Mouse (Mus musculus) hindbrain, embryonic 10.5 days (tissue): ENCODE results near the gene Mtg1. TPM values are rescaled to one million over a fixed set of nuclear protein-coding genes. Genes with fewer than 3 reads are reported as not detected.

Experiments
- DNase-seq: peaks from one replicate; pipeline ENCODE4 v3.0.0-alpha.2; 2017; ENCODE audit warnings: low spot score
- H3K27ac ChIP-seq: fragments of 300-500 bp; sonication (generic); 2 replicates; pipeline ENCODE4 v1.5.1; 2016; ENCODE audit warnings: mild to moderate bottlenecking, moderate library complexity
- H3K27me3 ChIP-seq: fragments of 300-500 bp; sonication (generic); 2 replicates; pipeline ENCODE4 v1.6.1; 2016; ENCODE audit warnings: mild to moderate bottlenecking; ENCODE audit not compliant: poor library complexity, insufficient read depth, severe bottlenecking
- H3K36me3 ChIP-seq: fragments of 300-500 bp; sonication (generic); 2 replicates; pipeline ENCODE4 v1.6.1; 2016; ENCODE audit warnings: mild to moderate bottlenecking, moderate library complexity
- H3K4me1 ChIP-seq: fragments of 300-500 bp; sonication (generic); replicated peaks from 2 replicates; pipeline ENCODE4 v1.6.1; 2016; ENCODE audit warnings: mild to moderate bottlenecking
- H3K4me3 ChIP-seq: fragments of 300-500 bp; sonication (generic); 2 replicates; pipeline ENCODE4 v1.5.1; 2016; ENCODE audit warnings: mild to moderate bottlenecking, moderate library complexity
- H3K9me3 ChIP-seq: fragments of 300-500 bp; sonication (generic); 2 replicates; pipeline ENCODE4 v1.6.1; 2016; ENCODE audit warnings: mild to moderate bottlenecking, moderate library complexity
- WGBS: fragments of 180-500 bp; shearing (Covaris S2); methylation state at CpG from one replicate; pipeline ENCODE4 v1.1.7; 2016; 5-methylcytosine and 5-hydroxymethylcytosine counted together
- polyA plus RNA-seq: library from polyadenylated mRNA; unstranded; fragments of >200 nt; fragmentation: Nextera tagmentation; extraction: Ambion mirVana; gene quantifications from 2 replicates; pipeline ENCODE4 v1.2.1, GENCODE M21; 2016

Mtg1 gene
- polyA plus RNA-seq, 1 experiment from 2014 or later, result 30.1 TPM

DNA sequence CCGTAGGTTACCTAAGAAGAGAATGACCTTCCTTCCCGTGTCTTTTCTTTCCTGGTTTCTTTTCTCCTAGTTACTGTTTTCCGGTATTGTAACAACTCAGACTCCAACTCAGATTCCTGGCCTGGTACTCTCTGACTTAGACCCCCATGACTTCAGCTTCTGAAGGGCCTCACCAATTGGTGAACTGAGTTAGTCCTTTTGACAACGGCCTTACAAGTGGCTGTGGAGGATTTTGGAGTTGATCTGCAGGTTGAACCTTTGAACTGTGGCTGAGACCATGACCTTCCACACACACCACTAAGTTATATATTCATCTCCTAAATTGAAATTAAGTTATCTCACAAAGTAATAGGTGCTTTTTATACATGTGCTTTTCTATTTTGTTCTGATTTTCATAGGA lies 46.8 kb downstream of the Mtg1 start:
- H3K36me3 ChIP-seq, result no peaks in the 10 kb centered on the region
- H3K4me3 ChIP-seq, result no peak overlapping the region
- H3K27ac ChIP-seq, result no peak overlapping the region
- DNase-seq, result no peak
- H3K4me1 ChIP-seq, result no peaks in the 10 kb centered on the region
- H3K27me3 ChIP-seq, result no peaks in the 10 kb centered on the region
- no peaks in the 10 kb centered on the region for H3K9me3 ChIP-seq
- WGBS, result 91% methylated on average over 4 of the region's 4 CpGs

DNA sequence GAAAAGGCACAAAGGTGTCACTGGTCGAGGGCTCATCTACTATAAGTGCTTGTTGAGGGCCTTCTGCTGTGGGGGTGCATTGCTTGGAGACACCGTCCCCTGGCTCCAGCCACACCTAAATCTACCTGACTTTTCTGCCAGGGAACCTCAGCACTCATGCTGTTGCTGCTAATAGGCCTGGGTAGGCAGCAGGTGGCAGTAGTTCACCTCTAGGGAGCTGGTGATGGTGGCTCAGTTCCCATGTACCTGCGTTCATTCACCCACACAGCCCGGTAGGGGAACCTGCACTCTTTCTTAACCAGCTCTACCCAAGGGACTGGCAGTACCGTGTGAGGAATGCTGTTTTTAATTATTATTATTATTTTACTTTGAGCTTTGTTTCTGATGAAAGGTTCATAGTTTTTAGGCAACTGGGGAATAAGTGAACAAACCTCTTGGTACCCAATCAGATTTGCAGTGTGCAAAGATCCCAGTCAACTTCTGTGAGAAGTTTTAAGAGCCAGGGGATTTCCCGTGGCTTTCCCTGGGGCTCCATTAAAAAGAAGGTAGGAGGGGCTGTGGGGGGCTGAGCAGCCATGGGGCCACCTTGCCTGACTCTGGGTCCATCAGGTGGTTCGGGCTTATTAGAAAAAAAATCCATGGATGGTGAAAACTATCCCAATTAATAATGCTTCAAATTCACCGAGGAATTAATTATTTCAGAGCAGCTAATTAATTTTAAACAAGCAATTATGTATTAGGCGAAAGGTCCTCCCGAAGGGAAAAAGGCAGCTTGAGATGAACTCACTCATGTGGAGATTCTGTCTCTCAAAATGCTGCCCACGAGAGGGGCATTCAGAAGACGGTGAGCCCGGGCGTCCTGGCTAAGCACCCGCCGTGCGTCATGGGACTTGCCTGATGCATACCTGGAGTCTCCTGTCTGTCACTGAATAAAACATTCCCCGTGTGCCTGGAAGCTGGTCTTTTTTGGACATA lies 49.6 kb downstream of the Mtg1 start:
- Histone ChIP-seq H3K36me3 (no peaks in the 10 kb centered on the region), H3K9me3 (no peaks in the 10 kb centered on the region), H3K27ac (no peak overlapping the region), H3K4me1 (no peaks in the 10 kb centered on the region), H3K27me3 (no peaks in the 10 kb centered on the region), H3K4me3 (no peak overlapping the region)
- 67% methylated on average over 18 of the region's 18 CpGs for WGBS
- no peak for DNase-seq

DNA sequence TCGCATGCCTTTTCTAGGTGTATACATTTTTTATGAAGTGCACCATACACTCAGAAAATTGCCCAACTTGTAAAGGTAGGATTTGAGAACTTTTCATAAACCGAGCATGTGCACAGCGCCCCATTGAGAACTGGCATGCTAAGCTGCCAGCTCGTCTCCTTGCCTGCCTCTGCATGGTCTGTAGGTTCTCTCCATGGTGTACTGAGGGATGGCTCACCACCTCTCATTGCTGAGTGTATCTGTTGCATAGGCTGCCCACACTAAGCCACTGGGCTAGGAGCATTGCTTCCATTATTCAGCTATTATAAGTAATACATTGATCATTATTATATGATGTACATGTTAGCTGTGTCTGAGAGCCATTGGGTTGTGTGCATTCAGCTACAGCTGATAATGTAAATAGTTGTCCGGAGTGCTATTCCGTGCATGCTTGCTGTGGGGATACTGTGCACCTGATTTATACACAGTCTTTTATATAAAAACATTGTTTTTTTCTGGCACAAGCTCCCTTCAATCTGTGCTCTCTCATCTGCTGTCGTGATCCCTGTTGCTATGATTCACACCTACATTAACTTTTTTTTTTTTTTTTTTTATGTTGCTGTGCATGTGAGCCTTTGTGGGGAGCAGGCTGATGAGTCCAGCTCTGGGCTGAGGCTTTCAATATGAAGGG lies 50.5 kb downstream of the Mtg1 start:
- WGBS, result 86% methylated on average over 7 of the region's 7 CpGs
- Histone ChIP-seq H3K4me1 (no peaks in the 10 kb centered on the region), H3K27ac (no peak overlapping the region), H3K9me3 (no peaks in the 10 kb centered on the region), H3K36me3 (no peaks in the 10 kb centered on the region), H3K27me3 (no peaks in the 10 kb centered on the region), H3K4me3 (no peak overlapping the region)
- DNase-seq, result no peak

DNA sequence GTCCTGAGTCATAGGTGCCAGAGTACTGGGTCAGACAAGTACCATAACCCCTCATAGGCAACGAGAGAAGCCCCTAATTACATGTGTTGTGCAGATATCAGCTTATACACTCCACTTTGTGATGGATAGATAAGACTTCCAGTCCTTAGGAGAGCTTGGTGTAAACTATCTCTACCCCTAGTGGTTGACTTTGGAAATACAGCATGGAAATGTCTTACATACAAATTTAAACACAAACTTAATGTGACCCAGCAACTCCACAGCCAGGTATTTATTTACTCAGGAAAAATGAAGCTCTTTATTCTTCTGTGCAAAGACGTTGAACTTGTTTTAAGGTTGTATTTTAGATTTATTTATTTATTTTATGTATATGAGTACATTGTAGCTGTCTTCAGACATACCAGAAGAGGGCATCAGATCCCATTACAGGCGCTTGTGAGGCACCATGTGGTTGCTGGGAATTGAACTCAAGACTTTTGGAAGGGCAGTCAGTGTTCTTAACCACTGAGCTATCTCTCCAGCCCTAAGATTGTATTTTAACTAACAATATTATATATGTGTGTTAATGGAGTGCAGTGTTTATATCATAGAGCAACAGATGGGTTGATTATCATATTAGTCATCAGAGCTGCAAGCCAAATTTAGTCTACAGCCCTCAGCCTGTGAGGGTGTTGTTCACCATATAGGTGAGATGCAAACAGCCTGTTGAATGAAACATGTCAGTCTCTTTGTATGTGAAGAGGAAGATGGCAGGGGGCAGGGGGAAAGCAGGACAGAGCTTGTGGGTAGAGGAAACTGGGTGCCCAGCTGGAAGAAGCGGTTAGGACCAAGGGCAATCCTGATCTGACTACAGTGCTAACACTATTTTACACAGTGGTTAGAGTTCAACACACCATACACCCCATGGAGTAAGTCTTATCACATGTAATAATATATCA lies 51.3 kb downstream of the Mtg1 start:
- DNase-seq, result no peak

DNA sequence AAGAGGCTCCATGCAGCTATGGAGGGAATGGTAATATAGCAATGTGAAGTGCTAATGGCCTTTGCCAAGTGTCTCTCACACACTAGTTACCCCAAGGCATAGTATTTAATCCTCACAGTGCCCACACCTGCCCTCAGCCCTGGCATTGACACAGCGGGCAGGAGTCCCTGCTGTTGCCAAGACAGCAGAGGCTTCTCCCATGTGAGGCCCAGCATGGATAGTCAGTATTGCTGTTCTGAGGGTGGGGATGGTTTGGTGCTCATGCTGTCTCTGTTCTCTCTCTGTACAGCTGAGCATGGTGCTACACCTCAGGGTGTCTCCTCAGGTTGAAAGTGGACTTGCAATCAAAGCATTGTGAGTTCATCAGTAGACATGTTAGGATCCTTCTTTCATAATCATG lies 53.1 kb downstream of the Mtg1 start:
- DNase-seq, result no peak
- H3K4me3 ChIP-seq, result no peak overlapping the region
- no peak overlapping the region for H3K27ac ChIP-seq
- no peaks in the 10 kb centered on the region for H3K4me1 ChIP-seq
- H3K27me3 ChIP-seq, result no peaks in the 10 kb centered on the region
- no peaks in the 10 kb centered on the region for H3K36me3 ChIP-seq
- no peaks in the 10 kb centered on the region for H3K9me3 ChIP-seq
- 94% methylated on average over 1 of the region's 1 CpGs for WGBS

More for the DNA sequence above, 51.3 kb downstream of the Mtg1 start:
- Histone ChIP-seq H3K27me3 (no peaks in the 10 kb centered on the region), H3K36me3 (no peaks in the 10 kb centered on the region), H3K27ac (no peak overlapping the region), H3K4me1 (no peaks in the 10 kb centered on the region), H3K4me3 (no peak overlapping the region), H3K9me3 (no peaks in the 10 kb centered on the region)
- 67% methylated on average over 4 of the region's 4 CpGs for WGBS

DNA sequence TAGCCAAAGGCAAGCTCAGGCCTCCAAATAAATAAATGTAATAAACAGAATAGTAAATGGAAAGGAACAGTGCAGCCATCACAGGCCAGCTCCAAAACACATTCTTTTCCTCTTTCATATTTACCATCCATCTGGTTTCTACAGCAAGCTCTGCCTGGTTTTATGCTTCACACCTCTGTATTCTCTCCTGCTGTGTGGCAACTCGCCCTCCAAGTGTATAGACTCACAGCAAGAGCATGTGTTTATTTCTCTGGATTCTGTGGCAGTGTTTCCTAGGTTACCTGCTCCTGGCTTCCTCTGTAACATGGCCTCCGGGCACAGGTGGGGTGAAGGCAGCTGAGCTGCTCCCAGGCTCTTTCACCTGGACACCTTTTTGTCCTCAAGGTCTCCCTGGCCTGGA lies 55.1 kb downstream of the Mtg1 start:
- Histone ChIP-seq H3K27ac (no peak overlapping the region), H3K9me3 (no peaks in the 10 kb centered on the region), H3K36me3 (no peaks in the 10 kb centered on the region), H3K4me1 (no peaks in the 10 kb centered on the region), H3K4me3 (no peak overlapping the region), H3K27me3 (no peaks in the 10 kb centered on the region)
- WGBS, result 64% methylated on average over 2 of the region's 2 CpGs
- DNase-seq, result no peak

DNA sequence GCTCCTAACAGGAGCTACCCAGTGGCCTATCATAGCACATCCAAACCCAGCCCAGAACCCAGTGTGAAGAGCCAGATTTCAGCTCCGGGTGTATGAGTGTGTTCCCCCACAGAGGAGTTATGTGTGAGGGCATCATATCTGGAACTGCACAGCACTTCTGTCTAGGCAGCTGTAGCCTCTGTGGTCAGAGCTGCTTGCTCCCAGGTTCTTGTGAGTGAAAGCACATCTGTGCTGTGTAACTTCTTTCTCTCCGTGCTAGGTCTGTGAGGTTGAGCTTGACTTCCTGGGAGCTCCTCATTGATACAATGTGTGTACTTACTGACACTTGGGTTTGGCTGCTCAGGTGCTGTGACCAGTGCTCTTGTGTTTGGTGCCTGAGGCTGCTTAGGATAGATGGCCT lies 55.5 kb downstream of the Mtg1 start:
- no peak overlapping the region for H3K4me3 ChIP-seq
- no peaks in the 10 kb centered on the region for H3K27me3 ChIP-seq
- WGBS, result 84% methylated on average over 2 of the region's 2 CpGs
- no peaks in the 10 kb centered on the region for H3K36me3 ChIP-seq
- DNase-seq, result no peak
- H3K27ac ChIP-seq, result no peak overlapping the region
- no peaks in the 10 kb centered on the region for H3K9me3 ChIP-seq
- H3K4me1 ChIP-seq, result no peaks in the 10 kb centered on the region

DNA sequence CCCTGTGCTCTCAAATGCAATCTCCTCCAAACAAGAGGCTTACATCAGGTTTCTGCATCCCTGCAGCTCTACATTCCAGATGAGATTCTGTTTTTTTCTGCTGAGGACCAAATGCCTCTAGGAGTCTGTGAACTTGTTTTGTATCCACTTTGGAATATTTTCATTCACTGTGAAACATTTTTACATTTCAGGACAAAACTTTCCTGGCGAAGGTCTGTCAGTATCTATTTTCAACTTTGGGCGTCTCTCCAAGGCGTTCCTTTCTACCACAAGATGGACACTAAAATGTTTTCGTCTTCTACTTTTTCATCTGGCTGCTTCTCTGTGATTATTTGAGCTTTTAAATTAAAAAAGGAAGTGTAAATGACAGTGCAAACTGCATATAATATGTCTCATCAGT lies 56.7 kb downstream of the Mtg1 start:
- H3K27ac ChIP-seq, result no peak overlapping the region
- H3K27me3 ChIP-seq, result no peaks in the 10 kb centered on the region
- 91% methylated on average over 4 of the region's 4 CpGs for WGBS
- no peaks in the 10 kb centered on the region for H3K9me3 ChIP-seq
- H3K4me1 ChIP-seq, result no peaks in the 10 kb centered on the region
- no peaks in the 10 kb centered on the region for H3K36me3 ChIP-seq
- no peak for DNase-seq
- H3K4me3 ChIP-seq, result no peak overlapping the region

DNA sequence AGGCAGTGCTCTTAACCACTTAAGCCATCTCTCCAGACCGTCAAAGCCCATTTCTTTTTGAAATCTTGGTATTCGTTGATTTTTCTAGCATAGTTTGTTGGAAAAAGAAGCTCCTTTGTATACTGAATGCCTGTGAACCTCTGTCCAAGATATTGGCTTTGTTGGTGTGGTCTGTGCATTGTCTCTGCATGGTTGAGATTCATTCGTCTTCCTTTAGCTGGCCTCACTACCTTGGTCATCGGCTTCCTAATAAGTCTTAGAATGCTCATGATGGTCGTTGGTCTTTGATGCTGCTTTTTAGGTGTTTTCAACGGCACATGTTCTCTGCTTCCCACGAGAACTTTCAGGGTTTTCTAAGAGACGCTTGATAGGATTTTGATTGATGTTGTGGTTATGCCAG lies 58.6 kb downstream of the Mtg1 start:
- Histone ChIP-seq H3K27ac (no peak overlapping the region), H3K4me3 (no peak overlapping the region), H3K27me3 (no peaks in the 10 kb centered on the region), H3K36me3 (no peaks in the 10 kb centered on the region), H3K9me3 (no peaks in the 10 kb centered on the region), H3K4me1 (no peaks in the 10 kb centered on the region)
- WGBS, result 85% methylated on average over 8 of the region's 8 CpGs
- no peak for DNase-seq

Other genes starting within 250 kb of the Mtg1 start
- gene Kndc1, start 242.9 kb upstream of the Mtg1 start, polyA plus RNA-seq, result 0.58 and 1.0 TPM in 2 replicates
- not detected in 2 replicates for gene Utf1, start 193.8 kb upstream of the Mtg1 start, polyA plus RNA-seq
- 1.0 and 1.1 TPM in 2 replicates for gene 6430531B16Rik, start 158.8 kb upstream of the Mtg1 start, polyA plus RNA-seq
- gene Adam8, start 145.0 kb upstream of the Mtg1 start, polyA plus RNA-seq, result 2.4 and 4.1 TPM in 2 replicates
- gene Zfp511, start 101.2 kb upstream of the Mtg1 start, polyA plus RNA-seq, result 48.3 and 53.1 TPM in 2 replicates
- gene Tubgcp2, start 100.9 kb upstream of the Mtg1 start, polyA plus RNA-seq, result 82.2 and 82.5 TPM in 2 replicates
- gene Msx3, start 88.5 kb upstream of the Mtg1 start, polyA plus RNA-seq, result 95.9 and 105 TPM in 2 replicates
- 2.7 and 7.2 TPM in 2 replicates for gene Caly, start 55.0 kb upstream of the Mtg1 start, polyA plus RNA-seq
- not detected in 2 replicates for gene Prap1, start 44.2 kb upstream of the Mtg1 start, polyA plus RNA-seq
- 13.6 and 17.9 TPM in 2 replicates for gene Fuom, start 35.1 kb upstream of the Mtg1 start, polyA plus RNA-seq
- 15.7 and 21.7 TPM in 2 replicates for gene Paox, start 21.8 kb upstream of the Mtg1 start, polyA plus RNA-seq
- 153 and 156 TPM in 2 replicates for gene Echs1, start 21.1 kb upstream of the Mtg1 start, polyA plus RNA-seq
- gene Sprn, start 17.3 kb downstream of the Mtg1 start, polyA plus RNA-seq, result 0.46 and 1.4 TPM in 2 replicates
- gene Olfr522, start 27.2 kb downstream of the Mtg1 start, polyA plus RNA-seq, result not detected in 2 replicates
- gene Olfr523, start 35.7 kb downstream of the Mtg1 start, polyA plus RNA-seq, result not detected in 2 replicates
- gene Olfr524, start 68.4 kb downstream of the Mtg1 start, polyA plus RNA-seq, result not detected in 2 replicates
- gene Cd163l1, start 80.7 kb downstream of the Mtg1 start, polyA plus RNA-seq, result not detected in 2 replicates
- not detected in 2 replicates for gene 5830411N06Rik, start 109.7 kb downstream of the Mtg1 start, polyA plus RNA-seq
- gene Olfr525, start 183.3 kb downstream of the Mtg1 start, polyA plus RNA-seq, result not detected in 2 replicates
- not detected in 2 replicates for gene Olfr527, start 196.5 kb downstream of the Mtg1 start, polyA plus RNA-seq
- not detected in 2 replicates for gene Olfr60, start 224.1 kb downstream of the Mtg1 start, polyA plus RNA-seq
- gene Olfr530, start 238.8 kb downstream of the Mtg1 start, polyA plus RNA-seq, result not detected in 2 replicates